Mouse (Mus musculus) CD4-positive, CD25-positive, alpha-beta regulatory T cell, adult 9 weeks (primary cell): Measurements from ENCODE around the gene Atp11b. TPM values are rescaled to one million over a fixed set of nuclear protein-coding genes. Genes with fewer than 3 reads are reported as not detected.

Source experiments
- polyA plus RNA-seq: library from polyadenylated mRNA; unstranded; fragments of 100-300 nt; shearing (Covaris generic); gene quantifications from one replicate; pipeline ENCODE4 v1.2.1, GENCODE M21; 2017

Gene Atp11b
- 120 TPM for polyA plus RNA-seq

DNA sequence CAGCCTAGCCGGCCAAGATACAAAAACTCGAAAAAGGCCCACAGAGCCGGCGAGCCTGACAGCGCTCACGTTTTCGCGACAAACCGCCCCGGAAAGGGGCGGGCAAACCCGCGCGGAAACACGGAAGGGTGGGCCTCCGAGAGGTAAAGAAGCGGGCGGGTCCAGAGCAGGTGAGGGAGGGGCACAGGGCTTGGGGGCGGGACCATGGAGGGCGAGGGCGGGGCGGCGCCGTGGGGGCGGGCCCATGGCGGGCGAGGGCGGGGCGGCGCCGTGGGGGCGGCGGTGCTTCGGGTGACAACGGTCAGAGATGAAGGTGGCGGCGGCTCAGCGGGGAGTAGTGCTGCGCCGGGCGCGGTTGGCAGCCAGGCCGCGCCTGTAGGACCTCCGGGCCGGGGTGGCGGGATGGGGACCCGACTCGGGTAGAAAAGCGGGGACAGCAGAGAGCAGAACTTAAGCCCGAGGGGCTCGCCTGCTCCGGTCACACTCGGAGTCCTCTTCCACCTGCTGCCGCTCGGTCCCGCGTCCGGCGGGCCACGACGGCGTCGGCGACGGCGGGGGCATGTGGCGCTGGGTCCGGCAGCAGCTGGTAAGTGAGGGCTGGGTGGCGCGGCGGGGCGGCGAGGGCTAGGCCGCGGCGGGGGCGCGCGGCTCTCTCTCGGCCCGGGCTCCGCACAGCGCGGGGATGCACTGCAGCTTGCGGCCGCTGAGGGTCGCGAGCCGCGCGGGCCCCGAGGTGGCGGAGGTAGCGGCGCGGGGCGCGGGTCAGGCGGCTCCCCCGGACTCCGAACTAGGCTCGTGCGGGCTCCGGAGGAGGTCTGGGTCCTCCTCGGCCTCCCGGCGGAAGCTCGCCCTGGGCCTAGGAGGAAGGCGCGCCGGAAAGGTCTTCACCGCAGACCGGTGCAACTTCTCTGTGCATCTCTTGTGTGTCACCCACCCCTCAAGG, at the start of gene Atp11b:
Gene Atp11b, plus strand, starts transcription at position 282 of the 943 bp plus-strand sequence.

Other genes starting within 250 kb of the Atp11b start
- gene Dcun1d1, start 183.3 kb downstream of the Atp11b start, polyA plus RNA-seq, result 82.0 TPM
- gene Mccc1, start 246.6 kb downstream of the Atp11b start, polyA plus RNA-seq, result 32.9 TPM